Mouse (Mus musculus) erythroblast, adult 5-6 weeks (primary cell): ENCODE results near the gene Wdr19. TPM values are rescaled to one million over a fixed set of nuclear protein-coding genes. Genes with fewer than 3 reads are reported as not detected.
"Not testable (repeated sequence)": the region's sequence is repeated elsewhere in the genome, so short reads cannot be mapped to it uniquely, and the experiment has no call there.

Experiments
- ATAC-seq: replicated peaks from 2 replicates; pipeline ENCODE4 v1.8.0; 2016; ENCODE audit warnings: moderate number of reproducible peaks, mild to moderate bottlenecking, moderate TSS enrichment, inconsistent platforms; ENCODE audit not compliant: poor library complexity, low FRiP score, severe bottlenecking
- total RNA-seq, 2 experiments: library from RNA; stranded (forward) in 1 of 2; stranded (reverse) in 1 of 2; fragments of 150-400 nt in 1 of 2; fragments of 200-764, 138-1000 nt in 1 of 2; gene quantifications; 2 replicates each; pipeline versions ENCODE4 v1.2.3 to v1.2.4; 2015 to 2017; ENCODE audit warnings: low replicate concordance in 2 of 2

Gene Wdr19
- total RNA-seq, 2 experiments from 2014 or later: 0.58 to 1.2 TPM

GRCm38 (mm10) chr5:65182268-65182667 is 17.2 kb upstream of the Wdr19 start:
- no peak for ATAC-seq

- no peak for ATAC-seq
Measured at GRCm38 (mm10) chr5:65191601-65192000, 7.9 kb upstream of the Wdr19 start.

- ATAC-seq: no peak
Measured at GRCm38 (mm10) chr5:65194441-65194840, 5.1 kb upstream of the Wdr19 start.

GRCm38 (mm10) chr5:65204726-65205125 is 5.2 kb downstream of the Wdr19 start:
- ATAC-seq: no peak

- ATAC-seq: no peak; the same call in 1 of the 2 replicates
Measured at GRCm38 (mm10) chr5:65213321-65213720, 13.8 kb downstream of the Wdr19 start.

- ATAC-seq: no peak
Measured at GRCm38 (mm10) chr5:65217305-65218269, 18.1 kb downstream of the Wdr19 start.

GRCm38 (mm10) chr5:65221037-65221436 is 21.5 kb downstream of the Wdr19 start:
- ATAC-seq: no peak

GRCm38 (mm10) chr5:65224056-65224455 is 24.6 kb downstream of the Wdr19 start:
- no peak for ATAC-seq

GRCm38 (mm10) chr5:65231289-65232003 is 31.9 kb downstream of the Wdr19 start:
- ATAC-seq: no peak

- no peak for ATAC-seq
Measured at GRCm38 (mm10) chr5:65242740-65243139, 43.2 kb downstream of the Wdr19 start.

GRCm38 (mm10) chr5:65247296-65247695 is 47.8 kb downstream of the Wdr19 start:
- no peak for ATAC-seq

GRCm38 (mm10) chr5:65250185-65250855 is 50.8 kb downstream of the Wdr19 start:
- ATAC-seq: no peak

- ATAC-seq: no peak
Measured at GRCm38 (mm10) chr5:65257910-65258505, 58.5 kb downstream of the Wdr19 start.

GRCm38 (mm10) chr5:65273966-65274365 is 74.5 kb downstream of the Wdr19 start:
- ATAC-seq: no peak

GRCm38 (mm10) chr5:65279133-65279651 is 79.7 kb downstream of the Wdr19 start:
- ATAC-seq: no peak

GRCm38 (mm10) chr5:65281216-65281615 is 81.7 kb downstream of the Wdr19 start:
- no peak for ATAC-seq

- peak; percentile 65; the same call in 1 of the 2 replicates for ATAC-seq
Measured at GRCm38 (mm10) chr5:65284171-65284570, 84.7 kb downstream of the Wdr19 start.

- no peak for ATAC-seq
Measured at GRCm38 (mm10) chr5:65287751-65288701, 88.5 kb downstream of the Wdr19 start.

GRCm38 (mm10) chr5:65289009-65289408 is 89.5 kb downstream of the Wdr19 start:
- ATAC-seq: not testable (repeated sequence)
